Mouse (Mus musculus) C2C12 (cell line): Measurements from ENCODE around the gene Gm20532.

Experiments
- CEBPB ChIP-seq: IDR thresholded peaks from one replicate; pipeline ENCODE4 v1.6.1; 2011; ENCODE audit warnings: low read depth, mild to moderate bottlenecking, control low read depth, moderate library complexity
- CTCF ChIP-seq: IDR thresholded peaks from one replicate; pipeline ENCODE4 v1.5.1; 2011; ENCODE audit not compliant: control insufficient read depth, insufficient read depth, insufficient read length
- FOSL1 ChIP-seq: IDR thresholded peaks from one replicate; pipeline ENCODE4 v1.8.0; 2011; ENCODE audit warnings: mild to moderate bottlenecking, low read length; ENCODE audit not compliant: poor library complexity, insufficient read depth, severe bottlenecking
- MAX ChIP-seq: IDR thresholded peaks from one replicate; pipeline ENCODE4 v1.6.1; 2011; ENCODE audit warnings: mild to moderate bottlenecking, control low read depth
- MYOD1 ChIP-seq: IDR thresholded peaks from one replicate; pipeline ENCODE4 v1.6.1; 2011; ENCODE audit warnings: low read depth; ENCODE audit not compliant: control insufficient read depth, insufficient read length
- MYOG ChIP-seq: IDR thresholded peaks from one replicate; pipeline ENCODE4 v1.6.1; 2011; ENCODE audit not compliant: control insufficient read depth, insufficient read length; ENCODE audit errors: extremely low read depth
- USF1 ChIP-seq: IDR thresholded peaks from one replicate; pipeline ENCODE4 v1.6.1; 2011; ENCODE audit warnings: low read depth, mild to moderate bottlenecking, control low read depth, moderate library complexity

DNA sequence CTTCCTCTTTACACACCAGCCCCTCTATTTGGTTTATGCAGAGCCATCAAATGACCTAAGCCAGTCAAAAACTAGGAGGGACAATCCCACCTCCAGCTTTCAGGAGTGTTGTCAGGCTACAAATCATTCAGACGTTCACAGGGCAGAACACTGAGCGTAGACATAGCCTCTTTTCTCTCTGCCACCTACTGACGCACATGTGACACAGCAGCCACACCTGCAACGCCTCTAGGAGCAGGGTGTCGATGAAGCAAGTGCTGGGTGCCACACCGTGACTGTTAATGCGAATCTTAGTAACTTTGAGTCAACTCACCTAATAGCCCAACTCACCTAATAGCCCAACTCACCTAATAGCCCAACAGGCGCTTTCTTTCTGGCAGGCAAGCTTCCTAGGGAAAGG, 52.6 kb downstream of the Gm20532 start:
- TF ChIP-seq CTCF, result peak; percentile 26
- peak; percentile 64 for TF ChIP-seq USF1
- no peak for TF ChIP-seq MYOG
- TF ChIP-seq CEBPB, result no peak
- TF ChIP-seq MAX, result peak; percentile 74
- no peak for TF ChIP-seq MYOD1
- TF ChIP-seq FOSL1, result no peak
